Comparison of ENCODE assay signal across 27 mouse cellular contexts in genomic region chr17:85767201-85767862, GRCm38 (mm10).
DNase-seq lines count a peak whose midpoint lies in the region; ATAC-seq and TF ChIP-seq lines count a peak whose summit lies in the region.
"Had no signal": no experiment of that assay in that cellular context is flagged by ENCODE, and none has a peak within 500 bp of the region (broad histone marks: within the 10 kb centered on the region; RNA-seq: fewer than 3 reads in every experiment).

No protein-coding gene starts in this region.

- ATAC-seq in forebrain, embryonic 12.5 days (ENCODE audit: low FRiP score) = no peak
- ATAC-seq in erythroblast, adult 5-6 weeks (replicated peaks; ENCODE audit: low FRiP score, poor library complexity, severe bottlenecking) = peak; percentile 87
- ATAC-seq: intestine, embryonic 16.5 days; Patski had no signal

- H3K4me3 ChIP-seq in forebrain, embryonic 10.5 days = no peak overlapping the region
- no peak overlapping the region for H3K4me3 ChIP-seq in forebrain, embryonic 12.5 days (replicated peaks)
- 0 out of 2 replicates have a peak overlapping the region, but pooled peaks have one; percentile 10 for H3K4me3 ChIP-seq in E14TG2a.4 (replicated peaks; ENCODE audit: low read length)
- H3K4me3 ChIP-seq: hindbrain, embryonic 13.5 days; midbrain, embryonic 12.5 days; neural tube, embryonic 13.5 days; stomach, embryonic 15.5 days had no signal

- H3K9me3 ChIP-seq in forebrain, embryonic 10.5 days = peaks cover under 1% of the 10 kb centered on the region; the same call in 1 of the 2 replicates
- H3K9me3 ChIP-seq in forebrain, embryonic 12.5 days = no peaks in the 10 kb centered on the region
- H3K9me3 ChIP-seq in E14TG2a.4 (ENCODE audit: low read length) = peaks cover 16% of the 10 kb centered on the region
- H3K9me3 ChIP-seq: neural tube, embryonic 13.5 days; stomach, embryonic 15.5 days had no signal

- no peak overlapping the region for H3K4me2 ChIP-seq in forebrain, embryonic 12.5 days
- H3K4me2 ChIP-seq: heart, embryonic 11.5 days; hindbrain, embryonic 13.5 days; lung, embryonic 14.5 days; midbrain, embryonic 12.5 days; neural tube, embryonic 13.5 days; stomach, embryonic 15.5 days had no signal

- H3K27me3 ChIP-seq in forebrain, embryonic 10.5 days (ENCODE audit: poor library complexity, severe bottlenecking) = peaks cover 9% of the 10 kb centered on the region; the same call in 1 of the 2 replicates
- H3K27me3 ChIP-seq in forebrain, embryonic 12.5 days = no peaks in the 10 kb centered on the region
- peaks cover 40% of the 10 kb centered on the region for H3K27me3 ChIP-seq in E14TG2a.4 (ENCODE audit: insufficient read depth, low read length)
- H3K27me3 ChIP-seq: hindbrain, embryonic 13.5 days; midbrain, embryonic 12.5 days; neural tube, embryonic 13.5 days; stomach, embryonic 15.5 days had no signal

- TF ChIP-seq CTCF in E14TG2a.4 (conservative IDR thresholded peaks at IDR 0.05; ENCODE audit: low read length) = no peak

- WGBS in forebrain, embryonic 10.5 days = 73% methylated on average over 15 of the region's 15 CpGs
- 80% methylated on average over 15 of the region's 15 CpGs for WGBS in forebrain, embryonic 12.5 days

- H3K36me3 ChIP-seq in forebrain, embryonic 10.5 days (replicated peaks) = no peaks in the 10 kb centered on the region
- no peaks in the 10 kb centered on the region for H3K36me3 ChIP-seq in forebrain, embryonic 12.5 days (replicated peaks)
- H3K36me3 ChIP-seq in E14TG2a.4 (ENCODE audit: insufficient read depth, low read length) = no peaks in the 10 kb centered on the region
- H3K36me3 ChIP-seq: hindbrain, embryonic 13.5 days; midbrain, embryonic 12.5 days; neural tube, embryonic 13.5 days; stomach, embryonic 15.5 days had no signal

- H3K27ac ChIP-seq in forebrain, embryonic 10.5 days = peak overlapping the region; percentile 67; the same call in 1 of the 2 replicates
- no peak overlapping the region for H3K27ac ChIP-seq in forebrain, embryonic 12.5 days
- H3K27ac ChIP-seq: hindbrain, embryonic 13.5 days; midbrain, embryonic 12.5 days; neural tube, embryonic 13.5 days; stomach, embryonic 15.5 days had no signal

- H3K9ac ChIP-seq in forebrain, embryonic 12.5 days = no peak overlapping the region
- H3K9ac ChIP-seq: hindbrain, embryonic 13.5 days; lung, embryonic 14.5 days; midbrain, embryonic 12.5 days; neural tube, embryonic 13.5 days; stomach, embryonic 15.5 days had no signal

- DNase-seq in forebrain, embryonic 10.5 days (ENCODE audit: extremely low spot score, low spot score) = no peak
- DNase-seq in retina, embryonic 14.5 days (ENCODE audit: low spot score) = peak; percentile 25
- DNase-seq in adrenal gland, postnatal 4 days (ENCODE audit: low spot score in 2 of 2) = no peak
- DNase-seq in thymus, postnatal 10 days (ENCODE audit: low spot score in 2 of 2) = no peak
- DNase-seq: adrenal gland, postnatal 14 days; cerebellum, adult 11-12 months; cerebellum, adult 9-11 months; gastrocnemius, postnatal 25 days; heart, adult 18-20 months; heart, postnatal 4 days; kidney, adult 8-10 months; kidney, postnatal 10 days; layer of hippocampus, adult 9-11 months; lung, embryonic 14.5 days; lung, postnatal 14 days; right cerebral cortex, postnatal 14 days; thymus, postnatal 14 days had no signal

- H3K4me1 ChIP-seq in forebrain, embryonic 10.5 days = peaks cover 18% of the 10 kb centered on the region
- H3K4me1 ChIP-seq in forebrain, embryonic 12.5 days = peaks cover 5% of the 10 kb centered on the region; the same call in 1 of the 2 replicates
- peaks cover 19% of the 10 kb centered on the region for H3K4me1 ChIP-seq in E14TG2a.4 (replicated peaks; ENCODE audit: low read depth, low read length)
- H3K4me1 ChIP-seq: neural tube, embryonic 13.5 days; stomach, embryonic 15.5 days had no signal
